Mouse (Mus musculus): ENCODE data around the gene Rnase2a. TPM values are rescaled to one million over a fixed set of nuclear protein-coding genes. Genes with fewer than 3 reads are reported as not detected.
A peak's percentile ranks its signal among the peaks of the same experiment; 100 is the strongest.
"Not testable (repeated sequence)": the region's sequence is repeated elsewhere in the genome, so short reads cannot be mapped to it uniquely, and the experiment has no call there.

Rnase2a gene
- polyA plus RNA-seq, 1 experiment from 2014 or later: not detected

- not testable (repeated sequence) for H3K4me1 ChIP-seq (replicated peaks; ENCODE audit: control insufficient read depth, insufficient read depth, low read length); H3K27ac ChIP-seq (ENCODE audit: low read depth, low read length); H3K27me3 ChIP-seq (ENCODE audit: control insufficient read depth, insufficient read depth, low read length); H3K9ac ChIP-seq (ENCODE audit: low read length); H3K4me2 ChIP-seq (ENCODE audit: low read depth, low read length, severe bottlenecking); H3K4me3 ChIP-seq (ENCODE audit: low read depth, low read length); H3K9me3 ChIP-seq (ENCODE audit: control insufficient read depth, low read length); ATAC-seq (replicated peaks; ENCODE audit: low FRiP score); DNase-seq (ENCODE audit: low spot score); H3K36me3 ChIP-seq (ENCODE audit: control insufficient read depth, insufficient read depth, low read length)
These were observed 3.7 kb downstream of the Rnase2a start for GRCm38 (mm10) chr14:51252206-51252605.

DNA sequence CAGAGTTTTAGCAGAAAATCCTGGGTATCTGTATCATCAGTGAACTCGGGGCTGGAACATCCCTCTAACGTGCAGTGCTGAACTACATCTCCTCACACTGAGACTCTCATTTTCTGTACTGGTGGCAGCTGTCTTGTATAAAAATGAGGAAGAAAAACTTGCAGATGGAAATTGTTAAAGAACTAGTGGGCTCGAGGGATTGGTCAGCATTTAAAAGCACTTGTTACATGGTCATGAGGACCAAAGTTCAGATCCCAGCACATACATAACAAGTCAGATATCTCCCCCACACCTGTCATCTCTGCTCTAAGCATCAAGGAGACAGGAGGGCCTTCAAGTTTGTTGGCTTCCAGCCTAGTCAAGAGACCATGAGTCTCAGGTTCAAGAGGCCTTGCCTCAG lies 5.6 kb downstream of the Rnase2a start:
- Histone ChIP-seq H3K4me2 (ENCODE audit: low read depth, low read length, severe bottlenecking) (no peak overlapping the region), H3K4me1 (replicated peaks; ENCODE audit: control insufficient read depth, insufficient read depth, low read length) (no peaks in the 10 kb centered on the region), H3K9ac (ENCODE audit: low read length) (no peak overlapping the region), H3K36me3 (ENCODE audit: control insufficient read depth, insufficient read depth, low read length) (no peaks in the 10 kb centered on the region), H3K27ac (ENCODE audit: low read depth, low read length) (no peak overlapping the region), H3K27me3 (ENCODE audit: control insufficient read depth, insufficient read depth, low read length) (no peaks in the 10 kb centered on the region), H3K4me3 (ENCODE audit: low read depth, low read length) (no peak overlapping the region), H3K9me3 (ENCODE audit: control insufficient read depth, low read length) (no peaks in the 10 kb centered on the region)
- 81% methylated on average over 3 of the region's 3 CpGs for WGBS
- ATAC-seq (replicated peaks; ENCODE audit: low FRiP score): no peak
- DNase-seq (ENCODE audit: low spot score): no peak

DNA sequence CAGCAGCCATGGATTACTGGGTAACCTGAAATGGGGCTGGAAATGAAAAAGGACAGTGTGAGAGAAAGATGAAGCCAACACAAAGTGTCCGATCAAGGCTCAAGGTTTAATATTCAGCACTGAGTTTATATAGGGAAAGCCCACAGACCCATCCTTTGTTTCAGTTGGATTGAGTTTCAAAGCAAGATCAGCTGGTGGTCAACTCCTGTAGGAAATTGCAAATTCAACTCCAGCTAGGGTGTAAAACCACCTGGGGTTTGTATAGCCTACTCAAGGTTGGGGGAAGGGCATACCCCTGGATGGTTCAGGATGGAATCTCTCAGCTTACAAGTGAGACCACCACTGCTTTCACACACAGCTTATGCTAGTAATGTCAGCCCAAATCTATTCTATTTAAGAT lies 8.2 kb downstream of the Rnase2a start:
- no peak overlapping the region for H3K4me2 ChIP-seq (ENCODE audit: low read depth, low read length, severe bottlenecking)
- no peak overlapping the region for H3K9ac ChIP-seq (ENCODE audit: low read length)
- 72% methylated on average over 1 of the region's 1 CpGs for WGBS
- H3K27me3 ChIP-seq (ENCODE audit: control insufficient read depth, insufficient read depth, low read length): no peaks in the 10 kb centered on the region
- DNase-seq (ENCODE audit: low spot score) (no peak), ATAC-seq (replicated peaks; ENCODE audit: low FRiP score) (no peak)
- H3K4me1 ChIP-seq (replicated peaks; ENCODE audit: control insufficient read depth, insufficient read depth, low read length): no peaks in the 10 kb centered on the region
- no peaks in the 10 kb centered on the region for H3K36me3 ChIP-seq (ENCODE audit: control insufficient read depth, insufficient read depth, low read length)
- H3K9me3 ChIP-seq (ENCODE audit: control insufficient read depth, low read length): no peaks in the 10 kb centered on the region
- no peak overlapping the region for H3K4me3 ChIP-seq (ENCODE audit: low read depth, low read length)
- no peak overlapping the region for H3K27ac ChIP-seq (ENCODE audit: low read depth, low read length)

- no peak overlapping the region for H3K4me2 ChIP-seq (ENCODE audit: low read depth, low read length, severe bottlenecking)
- H3K27me3 ChIP-seq (ENCODE audit: control insufficient read depth, insufficient read depth, low read length): no peaks in the 10 kb centered on the region
- H3K4me1 ChIP-seq (replicated peaks; ENCODE audit: control insufficient read depth, insufficient read depth, low read length): no peaks in the 10 kb centered on the region
- no peaks in the 10 kb centered on the region for H3K9me3 ChIP-seq (ENCODE audit: control insufficient read depth, low read length)
- DNase-seq (ENCODE audit: low spot score) (no peak), ATAC-seq (replicated peaks; ENCODE audit: low FRiP score) (0 out of 2 replicates have a peak, but pooled peaks have one; percentile 39)
- H3K4me3 ChIP-seq (ENCODE audit: low read depth, low read length): no peak overlapping the region
- no peaks in the 10 kb centered on the region for H3K36me3 ChIP-seq (ENCODE audit: control insufficient read depth, insufficient read depth, low read length)
- no peak overlapping the region for H3K27ac ChIP-seq (ENCODE audit: low read depth, low read length)
- no peak overlapping the region for H3K9ac ChIP-seq (ENCODE audit: low read length)
These were observed 15.0 kb downstream of the Rnase2a start for GRCm38 (mm10) chr14:51240899-51241298.

GRCm38 (mm10) chr14:51237488-51237887 lies 18.4 kb downstream of the Rnase2a start:
- WGBS: 86% methylated on average over 1 of the region's 1 CpGs
- not testable (repeated sequence) for H3K36me3 ChIP-seq (ENCODE audit: control insufficient read depth, insufficient read depth, low read length); H3K4me3 ChIP-seq (ENCODE audit: low read depth, low read length); H3K4me2 ChIP-seq (ENCODE audit: low read depth, low read length, severe bottlenecking); DNase-seq (ENCODE audit: low spot score); ATAC-seq (replicated peaks; ENCODE audit: low FRiP score); H3K27ac ChIP-seq (ENCODE audit: low read depth, low read length); H3K9ac ChIP-seq (ENCODE audit: low read length); H3K27me3 ChIP-seq (ENCODE audit: control insufficient read depth, insufficient read depth, low read length); H3K9me3 ChIP-seq (ENCODE audit: control insufficient read depth, low read length); H3K4me1 ChIP-seq (replicated peaks; ENCODE audit: control insufficient read depth, insufficient read depth, low read length)

- not testable (repeated sequence) for H3K36me3 ChIP-seq (ENCODE audit: control insufficient read depth, insufficient read depth, low read length); H3K4me3 ChIP-seq (ENCODE audit: low read depth, low read length); H3K9ac ChIP-seq (ENCODE audit: low read length); ATAC-seq (replicated peaks; ENCODE audit: low FRiP score); H3K9me3 ChIP-seq (ENCODE audit: control insufficient read depth, low read length); H3K4me2 ChIP-seq (ENCODE audit: low read depth, low read length, severe bottlenecking); DNase-seq (ENCODE audit: low spot score); H3K4me1 ChIP-seq (replicated peaks; ENCODE audit: control insufficient read depth, insufficient read depth, low read length); H3K27ac ChIP-seq (ENCODE audit: low read depth, low read length); H3K27me3 ChIP-seq (ENCODE audit: control insufficient read depth, insufficient read depth, low read length)
- WGBS: 60% methylated on average over 4 of the region's 4 CpGs
These were observed 26.3 kb downstream of the Rnase2a start for GRCm38 (mm10) chr14:51229657-51230056.

- not testable (repeated sequence) for H3K36me3 ChIP-seq (ENCODE audit: control insufficient read depth, insufficient read depth, low read length); H3K9ac ChIP-seq (ENCODE audit: low read length); H3K4me3 ChIP-seq (ENCODE audit: low read depth, low read length); H3K4me1 ChIP-seq (replicated peaks; ENCODE audit: control insufficient read depth, insufficient read depth, low read length); H3K9me3 ChIP-seq (ENCODE audit: control insufficient read depth, low read length); DNase-seq (ENCODE audit: low spot score); H3K27ac ChIP-seq (ENCODE audit: low read depth, low read length); ATAC-seq (replicated peaks; ENCODE audit: low FRiP score); H3K4me2 ChIP-seq (ENCODE audit: low read depth, low read length, severe bottlenecking); H3K27me3 ChIP-seq (ENCODE audit: control insufficient read depth, insufficient read depth, low read length)
- WGBS: 91% methylated on average over 3 of the region's 3 CpGs
These were observed 35.8 kb downstream of the Rnase2a start for GRCm38 (mm10) chr14:51220075-51220474.

Other genes starting within 250 kb of the Rnase2a start
- not detected in 2 replicates for gene Rnase10, start 248.4 kb downstream of the Rnase2a start, polyA plus RNA-seq (2014; fragmentation: Nextera tagmentation; extraction: Ambion mirVana)
- gene Rnase9, start 214.2 kb downstream of the Rnase2a start, polyA plus RNA-seq (2014; fragmentation: Nextera tagmentation; extraction: Ambion mirVana): not detected in 2 replicates
- gene Rnase11, start 205.9 kb downstream of the Rnase2a start, polyA plus RNA-seq (2014; fragmentation: Nextera tagmentation; extraction: Ambion mirVana): not detected in 2 replicates
- not detected in 2 replicates for gene Rnase12, start 198.5 kb downstream of the Rnase2a start, polyA plus RNA-seq (2014; fragmentation: Nextera tagmentation; extraction: Ambion mirVana)
- 0.04 TPM in 1 of 2 replicates, not detected in the other for gene Olfr750, start 181.7 kb downstream of the Rnase2a start, polyA plus RNA-seq (2014; fragmentation: Nextera tagmentation; extraction: Ambion mirVana)
- 10.8 and 11.4 TPM in 2 replicates for gene Rnase4, start 165.0 kb downstream of the Rnase2a start, polyA plus RNA-seq (2014; fragmentation: Nextera tagmentation; extraction: Ambion mirVana)
- gene Ang, start 165.0 kb downstream of the Rnase2a start, polyA plus RNA-seq (2014; fragmentation: Nextera tagmentation; extraction: Ambion mirVana): 1.9 and 3.0 TPM in 2 replicates
- 0.19 TPM in 1 of 2 replicates, not detected in the other for gene Eddm3b, start 141.7 kb downstream of the Rnase2a start, polyA plus RNA-seq (2014; fragmentation: Nextera tagmentation; extraction: Ambion mirVana)
- not detected in 2 replicates for gene Rnase6, start 132.2 kb downstream of the Rnase2a start, polyA plus RNA-seq (2014; fragmentation: Nextera tagmentation; extraction: Ambion mirVana)
- gene Rnase1, start 109.3 kb downstream of the Rnase2a start, polyA plus RNA-seq (2014; fragmentation: Nextera tagmentation; extraction: Ambion mirVana): not detected in 2 replicates
- not detected in 2 replicates for gene Rnase2b, start 93.9 kb downstream of the Rnase2a start, polyA plus RNA-seq (2014; fragmentation: Nextera tagmentation; extraction: Ambion mirVana)
- gene Ang2, start 57.0 kb downstream of the Rnase2a start, polyA plus RNA-seq (2014; fragmentation: Nextera tagmentation; extraction: Ambion mirVana): not detected in 2 replicates
- not detected in 2 replicates for gene Ear14, start 52.7 kb downstream of the Rnase2a start, polyA plus RNA-seq (2014; fragmentation: Nextera tagmentation; extraction: Ambion mirVana)
- not detected in 2 replicates for gene Gm7247, start 105.6 kb upstream of the Rnase2a start, polyA plus RNA-seq (2014; fragmentation: Nextera tagmentation; extraction: Ambion mirVana)
- gene Vmn2r88, start 154.7 kb upstream of the Rnase2a start, polyA plus RNA-seq (2014; fragmentation: Nextera tagmentation; extraction: Ambion mirVana): not detected in 2 replicates
- gene Vmn2r89, start 195.7 kb upstream of the Rnase2a start, polyA plus RNA-seq (2014; fragmentation: Nextera tagmentation; extraction: Ambion mirVana): not detected in 2 replicates